Mouse (Mus musculus) cortical plate, adult 2 months (tissue): ENCODE data around the gene Zfp995.

Source experiments
- CTCF ChIP-seq: fragments of 200-500 bp; IDR thresholded peaks from 2 replicates; pipeline ENCODE4 v1.5.1; 2011; ENCODE audit warnings: mild to moderate bottlenecking, control low read depth, low read length; ENCODE audit not compliant: insufficient read depth; ENCODE audit errors: extremely low read depth
- POLR2A ChIP-seq: fragments of 200-500 bp; IDR thresholded peaks from 2 replicates; pipeline ENCODE4 v1.6.1; 2011; ENCODE audit warnings: mild to moderate bottlenecking, low read length, control low read depth; ENCODE audit not compliant: insufficient read depth; ENCODE audit errors: extremely low read depth

DNA sequence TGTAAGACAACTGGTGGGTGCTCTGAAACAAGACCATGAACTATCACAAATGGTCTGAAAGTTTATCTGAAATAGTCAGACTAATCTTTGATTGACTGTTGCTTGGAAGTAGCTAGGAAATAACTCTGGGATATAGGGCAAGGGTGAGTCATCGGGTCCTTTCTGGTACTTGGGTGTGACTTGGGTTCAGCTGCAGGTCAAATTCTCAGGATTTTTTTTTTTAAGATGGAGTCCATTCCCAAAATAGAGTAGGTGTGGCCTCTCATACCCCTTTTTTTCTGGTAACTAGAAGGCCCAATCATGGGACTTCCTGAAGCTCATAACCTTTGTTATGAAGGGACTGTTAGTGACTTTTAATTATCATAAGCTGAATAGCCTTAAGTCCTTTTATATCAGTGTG, 38.5 kb downstream of the Zfp995 start:
- TF ChIP-seq CTCF (no peak), POLR2A (no peak)
